Comparison of ENCODE assay signal across 8 mouse cellular contexts in the genomic region with DNA sequence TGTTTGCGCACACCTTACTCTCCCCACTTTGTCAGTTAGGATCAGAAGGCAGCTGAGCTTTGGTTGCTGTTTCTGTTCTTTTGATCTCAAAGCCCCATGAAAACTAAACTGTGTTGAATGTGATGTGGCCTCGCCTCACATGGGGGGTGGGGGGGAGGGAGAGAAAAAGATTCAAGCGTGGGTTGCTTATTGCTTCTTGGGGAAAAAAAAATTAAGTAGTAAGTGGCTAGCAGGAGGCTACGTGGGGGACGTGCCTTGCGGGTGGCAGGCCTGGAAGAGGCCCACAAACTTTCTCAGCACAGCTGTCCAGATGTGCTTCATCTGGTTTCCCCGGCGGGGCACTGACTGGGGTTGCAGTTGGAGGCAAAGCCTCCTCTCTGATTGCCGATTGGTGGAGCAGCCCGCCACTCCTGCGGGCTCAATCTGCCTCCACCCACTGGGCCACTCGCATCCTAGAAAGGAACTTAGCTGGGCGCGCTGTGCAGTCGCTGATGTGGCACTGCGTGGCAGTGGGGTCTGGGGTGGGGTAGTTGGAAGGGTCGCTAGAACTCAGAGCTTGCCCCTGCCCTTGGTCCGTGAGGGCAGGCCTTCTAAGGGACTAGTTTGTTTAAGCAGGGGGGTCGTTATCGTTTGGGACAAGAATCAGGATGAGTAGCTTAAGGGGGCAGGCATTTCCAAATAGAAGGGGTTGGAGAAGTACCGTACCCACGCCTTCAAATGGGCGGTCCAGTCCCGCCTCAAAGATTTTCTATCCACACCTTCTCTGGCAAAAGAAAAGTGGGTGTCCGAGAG. TPM values are rescaled to one million over a fixed set of nuclear protein-coding genes. Genes with fewer than 3 reads are reported as not detected.
DNase-seq lines count a peak whose midpoint lies in the region; ATAC-seq lines count a peak whose summit lies in the region.

A gene (minus strand): TSS at position 343 of the 792 bp plus-strand sequence.

- no peaks in the 10 kb centered on the region for H3K9me3 ChIP-seq in forebrain, embryonic 10.5 days
- no peaks in the 10 kb centered on the region for H3K9me3 ChIP-seq in heart, embryonic 13.5 days
- no peaks in the 10 kb centered on the region for H3K9me3 ChIP-seq in kidney, embryonic 15.5 days (replicated peaks)
- H3K9me3 ChIP-seq in limb, embryonic 13.5 days: no peaks in the 10 kb centered on the region
- no peaks in the 10 kb centered on the region for H3K9me3 ChIP-seq in midbrain, embryonic 16.5 days (replicated peaks; ENCODE audit: control insufficient read depth, low read length, poor library complexity, severe bottlenecking)

- H3K36me3 ChIP-seq in forebrain, embryonic 10.5 days (replicated peaks): no peaks in the 10 kb centered on the region
- no peaks in the 10 kb centered on the region for H3K36me3 ChIP-seq in heart, embryonic 13.5 days
- H3K36me3 ChIP-seq in kidney, embryonic 15.5 days: no peaks in the 10 kb centered on the region
- no peaks in the 10 kb centered on the region for H3K36me3 ChIP-seq in limb, embryonic 13.5 days
- no peaks in the 10 kb centered on the region for H3K36me3 ChIP-seq in midbrain, embryonic 16.5 days (ENCODE audit: control insufficient read depth, insufficient read depth, low read length)

- 5% methylated on average over 25 of the region's 25 CpGs for WGBS in forebrain, embryonic 10.5 days
- 5% methylated on average over 25 of the region's 25 CpGs for WGBS in heart, embryonic 13.5 days
- WGBS in kidney, embryonic 15.5 days: 4% methylated on average over 25 of the region's 25 CpGs
- 3% methylated on average over 25 of the region's 25 CpGs for WGBS in limb, embryonic 13.5 days
- 3% methylated on average over 25 of the region's 25 CpGs for WGBS in midbrain, embryonic 16.5 days

- H3K4me3 ChIP-seq in brown adipose tissue, adult 24 weeks (ENCODE audit: insufficient read depth, low read depth, low read length): peak within 1 kb of the TSS; percentile 48
- peak within 1 kb of the TSS; percentile 58 for H3K4me3 ChIP-seq in forebrain, embryonic 10.5 days
- peak within 1 kb of the TSS; percentile 65 for H3K4me3 ChIP-seq in heart, embryonic 13.5 days
- peak within 1 kb of the TSS; percentile 58 for H3K4me3 ChIP-seq in kidney, embryonic 15.5 days (replicated peaks)
- peak within 1 kb of the TSS; percentile 60 for H3K4me3 ChIP-seq in limb, embryonic 13.5 days
- peak within 1 kb of the TSS; percentile 54 for H3K4me3 ChIP-seq in midbrain, embryonic 16.5 days (ENCODE audit: low read depth, low read length)

- H3K27ac ChIP-seq in brown adipose tissue, adult 24 weeks (replicated peaks; ENCODE audit: low read depth, low read length): no peak within 1 kb of the TSS
- H3K27ac ChIP-seq in forebrain, embryonic 10.5 days: peak within 1 kb of the TSS; percentile 71
- peak within 1 kb of the TSS; percentile 37; the same call in 1 of the 2 replicates for H3K27ac ChIP-seq in heart, embryonic 13.5 days (replicated peaks)
- H3K27ac ChIP-seq in kidney, embryonic 15.5 days: peak within 1 kb of the TSS; percentile 67
- peak within 1 kb of the TSS; percentile 63; the same call in 1 of the 2 replicates for H3K27ac ChIP-seq in limb, embryonic 13.5 days
- no peak within 1 kb of the TSS for H3K27ac ChIP-seq in midbrain, embryonic 16.5 days (ENCODE audit: low read length)

- peaks cover 5% of the 10 kb centered on the region; the same call in 1 of the 2 replicates for H3K27me3 ChIP-seq in forebrain, embryonic 10.5 days (ENCODE audit: poor library complexity, severe bottlenecking)
- no peaks in the 10 kb centered on the region for H3K27me3 ChIP-seq in heart, embryonic 13.5 days (replicated peaks)
- no peaks in the 10 kb centered on the region for H3K27me3 ChIP-seq in kidney, embryonic 15.5 days
- H3K27me3 ChIP-seq in limb, embryonic 13.5 days: no peaks in the 10 kb centered on the region
- H3K27me3 ChIP-seq in midbrain, embryonic 16.5 days (ENCODE audit: control insufficient read depth, insufficient read depth, low read depth, low read length): no peaks in the 10 kb centered on the region

- peak; percentile 94 for ATAC-seq in heart, embryonic 13.5 days (ENCODE audit: extremely low read depth, insufficient number of reproducible peaks, low FRiP score, low TSS enrichment)
- peak; percentile 100 for ATAC-seq in kidney, embryonic 15.5 days (replicated peaks; ENCODE audit: low FRiP score)
- ATAC-seq in limb, embryonic 13.5 days (ENCODE audit: low FRiP score, low read depth): peak; percentile 100
- ATAC-seq in midbrain, embryonic 16.5 days: peak; percentile 100

- peak; percentile 38 for DNase-seq in CD4-positive helper T cell, adult 2 months (ENCODE audit: low read depth, low spot score)
- DNase-seq in forebrain, embryonic 10.5 days (ENCODE audit: extremely low spot score, low spot score): peak; percentile 75
- peak; percentile 13 for DNase-seq in telencephalon, adult 2 months (ENCODE audit: low read depth, low spot score)

- H3K4me2 ChIP-seq in heart, embryonic 13.5 days: peak within 1 kb of the TSS; percentile 78
- peak within 1 kb of the TSS; percentile 74 for H3K4me2 ChIP-seq in kidney, embryonic 15.5 days
- peak within 1 kb of the TSS; percentile 66 for H3K4me2 ChIP-seq in limb, embryonic 13.5 days (replicated peaks)
- peak within 1 kb of the TSS; percentile 96 for H3K4me2 ChIP-seq in midbrain, embryonic 16.5 days (ENCODE audit: low read length)

- no peaks in the 10 kb centered on the region; the same call in 1 of the 2 replicates for H3K4me1 ChIP-seq in brown adipose tissue, adult 24 weeks (ENCODE audit: control insufficient read depth, insufficient read depth, insufficient read length, low read length)
- H3K4me1 ChIP-seq in forebrain, embryonic 10.5 days: peaks cover 8% of the 10 kb centered on the region
- H3K4me1 ChIP-seq in heart, embryonic 13.5 days: peaks cover 12% of the 10 kb centered on the region
- peaks cover 5% of the 10 kb centered on the region; the same call in 1 of the 2 replicates for H3K4me1 ChIP-seq in kidney, embryonic 15.5 days
- peaks cover 11% of the 10 kb centered on the region; the same call in 1 of the 2 replicates for H3K4me1 ChIP-seq in limb, embryonic 13.5 days
- peaks cover 3% of the 10 kb centered on the region; the same call in 1 of the 2 replicates for H3K4me1 ChIP-seq in midbrain, embryonic 16.5 days (ENCODE audit: control insufficient read depth, insufficient read depth, low read length)

- H3K9ac ChIP-seq in heart, embryonic 13.5 days: peak within 1 kb of the TSS; percentile 79
- 0 out of 2 replicates have a peak within 1 kb of the TSS, but pooled peaks have one; percentile 15 for H3K9ac ChIP-seq in kidney, embryonic 15.5 days
- peak within 1 kb of the TSS; percentile 59 for H3K9ac ChIP-seq in limb, embryonic 13.5 days
- peak within 1 kb of the TSS; percentile 63 for H3K9ac ChIP-seq in midbrain, embryonic 16.5 days (ENCODE audit: low read depth, low read length)

RNA-seq across cellular contexts. Expression of the gene that starts here (rescaled TPM):
- 2.2 and 3.8 TPM in 2 replicates for polyA plus RNA-seq in brown adipose tissue, adult 24 weeks (2012; ENCODE audit: insufficient read depth, insufficient read length, missing spikeins)
- 3.4 and 3.9 TPM in 2 replicates for polyA plus RNA-seq in forebrain, embryonic 10.5 days (2016; fragmentation: Nextera tagmentation; extraction: Ambion mirVana)
- 11.3 and 14.3 TPM in 2 replicates for polyA plus RNA-seq in heart, embryonic 13.5 days (2015; fragmentation: Nextera tagmentation; extraction: Ambion mirVana)
- polyA plus RNA-seq in kidney, embryonic 15.5 days (2015; fragmentation: Nextera tagmentation; extraction: Ambion mirVana): 25.6 and 35.8 TPM in 2 replicates
- polyA plus RNA-seq in limb, embryonic 13.5 days (2015; fragmentation: Nextera tagmentation; extraction: Ambion mirVana): 47.5 and 53.6 TPM in 2 replicates
- polyA plus RNA-seq in midbrain, embryonic 16.5 days (2015; fragmentation: Nextera tagmentation; extraction: Ambion mirVana): 4.1 and 5.3 TPM in 2 replicates

Comparison
In these comparisons a context has a peak if more than half of its experiments do, and no peak if none do; other contexts are left out.
1. DNase-seq: peak in every context shown above with its lines; median percentile 75 in forebrain, embryonic 10.5 days; 38 in CD4-positive helper T cell, adult 2 months; 13 in telencephalon, adult 2 months.
2. H3K27ac ChIP-seq: peak in forebrain, embryonic 10.5 days (single experiment), heart, embryonic 13.5 days (single experiment), kidney, embryonic 15.5 days (single experiment) and limb, embryonic 13.5 days (single experiment); none in brown adipose tissue, adult 24 weeks (single experiment) and midbrain, embryonic 16.5 days (single experiment).
3. H3K9ac ChIP-seq: peak in every context shown above with its lines; median percentile 79 in heart, embryonic 13.5 days; 63 in midbrain, embryonic 16.5 days; 59 in limb, embryonic 13.5 days; 15 in kidney, embryonic 15.5 days.
4. Peak in every context shown above with its lines, with median percentiles within 50 percentile points of each other: H3K4me3 ChIP-seq, ATAC-seq and H3K4me2 ChIP-seq.